Mouse (Mus musculus) layer of hippocampus, postnatal 25 days (tissue): ENCODE results near the gene Siglece. TPM values are rescaled to one million over a fixed set of nuclear protein-coding genes. Genes with fewer than 3 reads are reported as not detected.
"Not testable (repeated sequence)": the region's sequence is repeated elsewhere in the genome, so short reads cannot be mapped to it uniquely, and the experiment has no call there.

Source experiments
- DNase-seq, 2 experiments: peaks; one replicate each; pipeline ENCODE4 v3.0.0; 2022; ENCODE audit warnings: mixed read lengths in 2 of 2, low spot score in 1 of 2; ENCODE audit errors: extremely low spot score in 1 of 2
- total RNA-seq, 2 experiments: library from RNA; stranded (reverse); gene quantifications; 2 replicates each; pipeline ENCODE4 v1.2.3; 2021

Gene Siglece
- under 1 TPM; 0.45 to 0.98 TPM for total RNA-seq

GRCm38 (mm10) chr7:43660002-43660401, at the start of gene Siglece:
Gene Siglece (minus strand): TSS chr7:43660161.
- DNase-seq = no peak

GRCm38 (mm10) chr7:43690118-43690517, 30.2 kb upstream of the Siglece start, which contains the start of gene Klk14:
Gene Klk14 (plus strand): TSS chr7:43690418.
- DNase-seq = no peak

- no peak for DNase-seq
Measured at GRCm38 (mm10) chr7:43685088-43685487, 25.1 kb upstream of the Siglece start.

GRCm38 (mm10) chr7:43682511-43682910, 22.6 kb upstream of the Siglece start:
- DNase-seq = not testable (repeated sequence)

- peak; percentile 52 to 76 for DNase-seq
Measured at GRCm38 (mm10) chr7:43680960-43681359, 21.0 kb upstream of the Siglece start.

GRCm38 (mm10) chr7:43678517-43678916, 18.6 kb upstream of the Siglece start:
- peak in 1 of 2 experiments; percentile 60 for DNase-seq

GRCm38 (mm10) chr7:43675091-43675490, 15.1 kb upstream of the Siglece start:
- DNase-seq = no peak

- DNase-seq = peak in 1 of 2 experiments; percentile 4
Measured at GRCm38 (mm10) chr7:43672581-43673260, 12.8 kb upstream of the Siglece start.

GRCm38 (mm10) chr7:43671809-43672580, 12.0 kb upstream of the Siglece start, which contains the start of gene Ctu1:
Gene Ctu1 (plus strand): TSS chr7:43672016.
- peak; percentile 67 to 75 for DNase-seq

GRCm38 (mm10) chr7:43671064-43671808, 11.3 kb upstream of the Siglece start:
- DNase-seq = no peak

- DNase-seq = peak in 1 of 2 experiments; percentile 12
Measured at GRCm38 (mm10) chr7:43668582-43668981, 8.6 kb upstream of the Siglece start.

GRCm38 (mm10) chr7:43667221-43667620, 7.3 kb upstream of the Siglece start:
- not testable (repeated sequence) for DNase-seq

- no peak for DNase-seq
Measured at GRCm38 (mm10) chr7:43662804-43663203, 2.8 kb upstream of the Siglece start.

GRCm38 (mm10) chr7:43656232-43656631, 3.7 kb downstream of the Siglece start:
- no peak for DNase-seq

GRCm38 (mm10) chr7:43654519-43654918, 5.4 kb downstream of the Siglece start:
- DNase-seq = no peak

GRCm38 (mm10) chr7:43652683-43653082, 7.3 kb downstream of the Siglece start:
- DNase-seq = no peak

GRCm38 (mm10) chr7:43643046-43643652, 16.8 kb downstream of the Siglece start:
- no peak for DNase-seq

GRCm38 (mm10) chr7:43642587-43642986, 17.4 kb downstream of the Siglece start:
- DNase-seq = no peak

- no peak for DNase-seq
Measured at GRCm38 (mm10) chr7:43637118-43637517, 22.8 kb downstream of the Siglece start.

GRCm38 (mm10) chr7:43636194-43636593, 23.8 kb downstream of the Siglece start:
- no peak for DNase-seq
